In the genomic region with DNA sequence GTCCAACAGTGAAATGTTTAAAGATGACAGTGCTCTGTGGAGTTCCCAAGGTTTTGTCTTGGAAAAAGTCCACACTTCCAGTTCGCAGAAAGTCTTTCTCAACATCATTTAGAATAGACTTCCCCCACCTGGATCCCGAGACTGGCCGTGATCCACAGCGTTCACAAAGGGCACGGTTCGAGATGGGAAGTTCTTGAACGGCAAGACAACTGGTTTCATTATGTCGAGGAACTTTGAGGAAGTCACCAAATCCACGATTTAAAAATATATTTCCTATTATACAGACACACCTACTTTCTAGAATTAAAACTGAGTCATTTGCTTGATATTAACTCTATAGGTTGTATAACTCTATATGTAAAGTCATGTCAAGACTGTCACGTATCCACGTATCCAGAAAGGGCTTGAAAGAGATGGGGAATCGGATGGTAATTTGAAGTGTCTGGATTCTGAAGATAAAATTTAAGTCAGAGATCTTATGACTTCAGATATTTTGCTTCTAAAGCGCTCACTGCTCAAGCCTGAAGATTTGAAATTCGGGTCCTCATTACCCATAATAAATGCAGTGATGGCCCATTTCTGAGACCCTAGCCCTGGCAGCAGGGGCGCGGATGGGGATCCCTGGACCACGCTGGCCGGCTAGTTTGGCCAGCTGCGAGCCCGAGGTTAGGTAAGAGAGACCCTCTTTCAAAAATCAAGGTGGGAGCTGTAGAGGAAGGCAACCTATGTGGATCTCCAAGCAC, we compare ENCODE assay signal across 8 mouse cellular contexts. TPM values are rescaled to one million over a fixed set of nuclear protein-coding genes. Genes with fewer than 3 reads are reported as not detected.
DNase-seq lines count a peak whose midpoint lies in the region; ATAC-seq and TF ChIP-seq lines count a peak whose summit lies in the region.

No protein-coding gene starts in this region.

- peak overlapping the region; percentile 84 for H3K4me2 ChIP-seq in lung, embryonic 16.5 days (ENCODE audit: low read depth, low read length)
- H3K4me2 ChIP-seq in intestine, postnatal 0 days (replicated peaks; ENCODE audit: low read depth): peak overlapping the region; percentile 75
- H3K4me2 ChIP-seq in neural tube, embryonic 14.5 days (ENCODE audit: low read depth, low read length): peak overlapping the region; percentile 64

- no peak overlapping the region for H3K27ac ChIP-seq in lung, embryonic 16.5 days (ENCODE audit: low read length)
- no peak overlapping the region for H3K27ac ChIP-seq in embryonic fibroblast, embryonic 13.5 days (ENCODE audit: insufficient read depth, low read length)
- peak overlapping the region; percentile 61 for H3K27ac ChIP-seq in intestine, postnatal 0 days (ENCODE audit: low read depth, low read length)
- H3K27ac ChIP-seq in neural tube, embryonic 14.5 days (ENCODE audit: low read depth, low read length): no peak overlapping the region

- H3K4me1 ChIP-seq in lung, embryonic 16.5 days (replicated peaks; ENCODE audit: control insufficient read depth, insufficient read depth, low read length): peaks cover 8% of the 10 kb centered on the region; the same call in 1 of the 2 replicates
- no peaks in the 10 kb centered on the region; the same call in 1 of the 2 replicates for H3K4me1 ChIP-seq in embryonic fibroblast, embryonic 13.5 days (ENCODE audit: control insufficient read depth, insufficient read depth, low read length)
- H3K4me1 ChIP-seq in intestine, postnatal 0 days (replicated peaks; ENCODE audit: control insufficient read depth, insufficient read depth, low read length): no peaks in the 10 kb centered on the region
- peaks cover 5% of the 10 kb centered on the region; the same call in 1 of the 2 replicates for H3K4me1 ChIP-seq in neural tube, embryonic 14.5 days (ENCODE audit: control insufficient read depth, insufficient read depth, low read length)

- peak overlapping the region; percentile 49 for H3K9ac ChIP-seq in lung, embryonic 16.5 days (ENCODE audit: low read length)
- peak overlapping the region; percentile 43; the same call in 1 of the 2 replicates for H3K9ac ChIP-seq in intestine, postnatal 0 days (ENCODE audit: low read depth, low read length)
- no peak overlapping the region for H3K9ac ChIP-seq in neural tube, embryonic 14.5 days (replicated peaks; ENCODE audit: low read depth, low read length)

- H3K36me3 ChIP-seq in lung, embryonic 16.5 days (ENCODE audit: control insufficient read depth, insufficient read depth, low read length): no peaks in the 10 kb centered on the region
- H3K36me3 ChIP-seq in intestine, postnatal 0 days (ENCODE audit: control insufficient read depth, insufficient read depth): no peaks in the 10 kb centered on the region
- no peaks in the 10 kb centered on the region for H3K36me3 ChIP-seq in neural tube, embryonic 14.5 days (ENCODE audit: control insufficient read depth, insufficient read depth, low read length)

- no peaks in the 10 kb centered on the region for H3K9me3 ChIP-seq in lung, embryonic 16.5 days (ENCODE audit: control insufficient read depth, low read length)
- H3K9me3 ChIP-seq in intestine, postnatal 0 days (ENCODE audit: control insufficient read depth): no peaks in the 10 kb centered on the region
- no peaks in the 10 kb centered on the region for H3K9me3 ChIP-seq in neural tube, embryonic 14.5 days (ENCODE audit: control insufficient read depth, low read length)

- DNase-seq in lung, postnatal 14 days: no peak
- no peak for DNase-seq in cerebellum, adult 9-11 months
- DNase-seq in left cerebral cortex, postnatal 25 days (ENCODE audit: low spot score in 2 of 2): no peak
- DNase-seq in right cerebral cortex, postnatal 36 days (ENCODE audit: low spot score in 2 of 2): no peak

- ATAC-seq in lung, embryonic 16.5 days (ENCODE audit: low read depth): no peak
- ATAC-seq in intestine, postnatal 0 days: no peak
- ATAC-seq in neural tube, embryonic 14.5 days (ENCODE audit: low read depth): no peak

- H3K4me3 ChIP-seq in lung, embryonic 16.5 days (ENCODE audit: low read length): peak overlapping the region; percentile 60
- peak overlapping the region; percentile 97 for H3K4me3 ChIP-seq in embryonic fibroblast, embryonic 13.5 days (ENCODE audit: insufficient read depth, low read length)
- H3K4me3 ChIP-seq in intestine, postnatal 0 days (ENCODE audit: low read depth, low read length): peak overlapping the region; percentile 63
- peak overlapping the region; percentile 37 for H3K4me3 ChIP-seq in neural tube, embryonic 14.5 days (ENCODE audit: low read depth, low read length)

- no peaks in the 10 kb centered on the region for H3K27me3 ChIP-seq in lung, embryonic 16.5 days (ENCODE audit: control insufficient read depth, insufficient read depth, low read depth, low read length)
- no peaks in the 10 kb centered on the region for H3K27me3 ChIP-seq in intestine, postnatal 0 days (replicated peaks; ENCODE audit: control insufficient read depth, insufficient read depth, low read length)
- H3K27me3 ChIP-seq in neural tube, embryonic 14.5 days (ENCODE audit: control insufficient read depth, insufficient read depth, low read length): no peaks in the 10 kb centered on the region

- intact Hi-C loops in left cerebral cortex, postnatal 25 days (cut with DNase I): no loop called here

- no peak for TF ChIP-seq CTCF in embryonic fibroblast, embryonic 13.5 days (IDR thresholded peaks at IDR 0.05; ENCODE audit: borderline replicate concordance, insufficient read depth, low read length)
- TF ChIP-seq CTCF in intestine, postnatal 0 days (IDR thresholded peaks at IDR 0.05; ENCODE audit: low read depth): no peak

- WGBS in lung, embryonic 16.5 days: 46% methylated on average over 20 of the region's 20 CpGs
- WGBS in intestine, postnatal 0 days: 60% methylated on average over 20 of the region's 20 CpGs
- WGBS in neural tube, embryonic 14.5 days: 63% methylated on average over 20 of the region's 20 CpGs

- no peak for TF ChIP-seq POLR2A in embryonic fibroblast, embryonic 13.5 days (IDR thresholded peaks at IDR 0.05; ENCODE audit: low read depth, low read length)

RNA-seq across cellular contexts. Expression of a gene that starts 0.8 kb away (rescaled TPM):
- 56.0 and 61.2 TPM in 2 replicates for polyA plus RNA-seq in lung, embryonic 16.5 days (2015; fragmentation: Nextera tagmentation; extraction: Ambion mirVana)
- polyA plus RNA-seq in embryonic fibroblast, embryonic 13.5 days (2011; ENCODE audit: insufficient read length, low read depth, missing spikeins): 57.9 and 65.1 TPM in 2 replicates
- 147 TPM in 2 replicates for polyA plus RNA-seq in intestine, postnatal 0 days (2015; fragmentation: Nextera tagmentation; extraction: Ambion mirVana)
- 82.4 and 90.5 TPM in 2 replicates for polyA plus RNA-seq in neural tube, embryonic 14.5 days (2014; fragmentation: Nextera tagmentation; extraction: Ambion mirVana)
- total RNA-seq in left cerebral cortex, postnatal 25 days (2021): 10 to 100 TPM; 23.2 to 28.9 TPM

RNA-seq across cellular contexts. Expression of a gene that starts 0.9 kb away (rescaled TPM):
- 0.28 and 0.88 TPM in 2 replicates for polyA plus RNA-seq in lung, embryonic 16.5 days (2015; fragmentation: Nextera tagmentation; extraction: Ambion mirVana)
- 1.1 and 1.2 TPM in 2 replicates for polyA plus RNA-seq in embryonic fibroblast, embryonic 13.5 days (2011; ENCODE audit: insufficient read length, low read depth, missing spikeins)
- polyA plus RNA-seq in intestine, postnatal 0 days (2015; fragmentation: Nextera tagmentation; extraction: Ambion mirVana): 0.30 TPM in 2 replicates
- 0.59 and 0.95 TPM in 2 replicates for polyA plus RNA-seq in neural tube, embryonic 14.5 days (2014; fragmentation: Nextera tagmentation; extraction: Ambion mirVana)
- total RNA-seq in left cerebral cortex, postnatal 25 days (2021): under 1 TPM; 0.53 to 0.80 TPM

RNA-seq across cellular contexts. Expression of a gene that starts 31.9 kb away (rescaled TPM):
- 0.14 TPM in 1 of 2 replicates, not detected in the other for polyA plus RNA-seq in lung, embryonic 16.5 days (2015; fragmentation: Nextera tagmentation; extraction: Ambion mirVana)
- 0.68 TPM in 1 of 2 replicates, not detected in the other for polyA plus RNA-seq in embryonic fibroblast, embryonic 13.5 days (2011; ENCODE audit: insufficient read length, low read depth, missing spikeins)
- not detected in 2 replicates for polyA plus RNA-seq in intestine, postnatal 0 days (2015; fragmentation: Nextera tagmentation; extraction: Ambion mirVana)
- polyA plus RNA-seq in neural tube, embryonic 14.5 days (2014; fragmentation: Nextera tagmentation; extraction: Ambion mirVana): 2.4 and 4.6 TPM in 2 replicates
- under 1 TPM; 0.64 to 0.87 TPM for total RNA-seq in left cerebral cortex, postnatal 25 days (2021)

RNA-seq across cellular contexts. Expression of a gene that starts 41.2 kb away (rescaled TPM):
- 1.0 and 2.9 TPM in 2 replicates for polyA plus RNA-seq in lung, embryonic 16.5 days (2015; fragmentation: Nextera tagmentation; extraction: Ambion mirVana)
- polyA plus RNA-seq in embryonic fibroblast, embryonic 13.5 days (2011; ENCODE audit: insufficient read length, low read depth, missing spikeins): 4.3 and 5.3 TPM in 2 replicates
- 48.4 and 50.0 TPM in 2 replicates for polyA plus RNA-seq in intestine, postnatal 0 days (2015; fragmentation: Nextera tagmentation; extraction: Ambion mirVana)
- 1.6 and 2.2 TPM in 2 replicates for polyA plus RNA-seq in neural tube, embryonic 14.5 days (2014; fragmentation: Nextera tagmentation; extraction: Ambion mirVana)
- total RNA-seq in left cerebral cortex, postnatal 25 days (2021): under 1 TPM in 1 of 2 experiments, not detected in 1; 0.50 TPM

RNA-seq across cellular contexts. Expression of a gene that starts 44.3 kb away (rescaled TPM):
- 0.21 TPM in 1 of 2 replicates, not detected in the other for polyA plus RNA-seq in lung, embryonic 16.5 days (2015; fragmentation: Nextera tagmentation; extraction: Ambion mirVana)
- not detected in 2 replicates for polyA plus RNA-seq in embryonic fibroblast, embryonic 13.5 days (2011; ENCODE audit: insufficient read length, low read depth, missing spikeins)
- 0.17 TPM in 1 of 2 replicates, not detected in the other for polyA plus RNA-seq in intestine, postnatal 0 days (2015; fragmentation: Nextera tagmentation; extraction: Ambion mirVana)
- polyA plus RNA-seq in neural tube, embryonic 14.5 days (2014; fragmentation: Nextera tagmentation; extraction: Ambion mirVana): not detected in 2 replicates
- total RNA-seq in left cerebral cortex, postnatal 25 days (2021): under 1 TPM in 1 of 2 experiments, not detected in 1; 0.21 TPM

Comparison
In these comparisons a context has a peak if more than half of its experiments do, and no peak if none do; other contexts are left out.
1. H3K4me3 ChIP-seq: peak in every context shown above with its lines; median percentile 97 in embryonic fibroblast, embryonic 13.5 days; 63 in intestine, postnatal 0 days; 60 in lung, embryonic 16.5 days; 37 in neural tube, embryonic 14.5 days.